Mouse (Mus musculus) testis, adult 10 weeks (tissue): ENCODE results near the gene Serpinb2. TPM values are rescaled to one million over a fixed set of nuclear protein-coding genes. Genes with fewer than 3 reads are reported as not detected.

Experiments
- polyA plus RNA-seq: library from polyadenylated mRNA; stranded (reverse); fragments of 350-450 nt; fragmentation: Illumina TruSeq; extraction: RNeasy Lipid Tissue Mini Kit (QIAGEN cat#74804); gene quantifications from one replicate; pipeline ENCODE4 v1.2.3, GENCODE M21; 2014; ENCODE audit warnings: low read depth, low replicate concordance

Gene Serpinb2
- polyA plus RNA-seq: 0.80 TPM

DNA sequence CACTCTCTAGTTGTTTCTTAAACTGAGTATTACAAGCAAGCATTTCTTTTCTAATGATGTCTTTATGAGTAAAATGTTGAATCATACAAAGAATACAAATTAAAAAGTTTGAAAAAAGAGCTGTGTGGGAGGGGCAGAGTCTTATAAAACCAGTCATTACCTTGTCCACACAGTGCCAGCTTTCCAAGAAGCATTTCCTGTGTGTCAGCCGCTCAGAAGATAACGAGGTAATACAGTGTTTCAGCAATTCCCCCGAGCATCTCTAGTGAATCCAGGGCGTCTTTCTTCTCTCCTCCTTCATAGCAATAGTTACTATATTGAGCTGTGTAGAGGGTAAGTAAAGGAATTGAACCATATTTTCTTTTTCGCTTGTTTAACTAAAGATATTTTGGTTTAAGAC is at the start of gene Serpinb2:
Gene Serpinb2 (plus strand): TSS at position 172 of the 400 bp plus-strand sequence.

Other genes starting within 250 kb of the Serpinb2 start
- gene Serpinb3b, start 233.1 kb upstream of the Serpinb2 start, polyA plus RNA-seq: not detected
- gene Serpinb3c, start 233.1 kb upstream of the Serpinb2 start, polyA plus RNA-seq: not detected
- gene Serpinb11, start 150.2 kb upstream of the Serpinb2 start, polyA plus RNA-seq: not detected
- 0.25 TPM for gene Serpinb7, start 111.8 kb upstream of the Serpinb2 start, polyA plus RNA-seq
- 0.67 TPM for gene Serpinb8, start 78.6 kb downstream of the Serpinb2 start, polyA plus RNA-seq